Mouse (Mus musculus): ENCODE data around the gene Pafah1b2. TPM values are rescaled to one million over a fixed set of nuclear protein-coding genes. Genes with fewer than 3 reads are reported as not detected.
A peak's percentile ranks its signal among the peaks of the same experiment; 100 is the strongest.

The Pafah1b2 gene
- polyA plus RNA-seq, 1 experiment from 2014 or later = 227 TPM

DNA sequence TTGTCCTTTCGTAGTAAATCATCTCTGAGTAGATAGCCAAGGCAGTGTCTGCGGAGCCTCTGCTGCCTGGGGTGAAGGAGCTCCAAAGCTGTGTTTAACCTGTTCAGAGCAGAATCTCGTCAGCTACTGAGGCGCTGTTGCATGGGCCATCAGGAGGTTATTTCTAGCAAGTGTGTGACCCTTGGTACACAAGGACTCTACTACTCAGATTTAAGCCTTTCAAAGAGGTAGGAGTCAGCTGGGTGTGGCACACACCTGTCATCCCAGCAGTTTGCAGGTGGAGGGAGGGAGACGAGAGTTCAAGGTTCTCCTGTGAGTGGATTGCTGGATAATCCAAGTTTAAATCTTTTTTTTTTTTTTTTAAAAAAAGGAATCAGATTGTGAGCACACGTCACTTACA is 7.5 kb upstream of the Pafah1b2 start:
- H3K4me3 ChIP-seq (ENCODE audit: low read depth, low read length) = no peak overlapping the region
- H3K9ac ChIP-seq (replicated peaks; ENCODE audit: low read length) = no peak overlapping the region
- H3K4me1 ChIP-seq (ENCODE audit: control insufficient read depth, insufficient read depth, low read length) = peaks cover 3% of the 10 kb centered on the region; the same call in 1 of the 2 replicates
- H3K4me2 ChIP-seq (ENCODE audit: low read depth, low read length) = no peak overlapping the region
- no peaks in the 10 kb centered on the region for H3K36me3 ChIP-seq (replicated peaks; ENCODE audit: control insufficient read depth, insufficient read depth, low read depth, low read length)
- WGBS = 88% methylated on average over 6 of the region's 6 CpGs
- DNase-seq (ENCODE audit: low spot score) (no peak), ATAC-seq (replicated peaks; ENCODE audit: insufficient number of reproducible peaks, low FRiP score, low TSS enrichment, low read depth) (no peak)
- no peaks in the 10 kb centered on the region for H3K27me3 ChIP-seq (ENCODE audit: control insufficient read depth, insufficient read depth, low read length)
- no peak overlapping the region for H3K27ac ChIP-seq (replicated peaks; ENCODE audit: low read depth, low read length)
- no peaks in the 10 kb centered on the region for H3K9me3 ChIP-seq (replicated peaks; ENCODE audit: control insufficient read depth, low read length)

DNA sequence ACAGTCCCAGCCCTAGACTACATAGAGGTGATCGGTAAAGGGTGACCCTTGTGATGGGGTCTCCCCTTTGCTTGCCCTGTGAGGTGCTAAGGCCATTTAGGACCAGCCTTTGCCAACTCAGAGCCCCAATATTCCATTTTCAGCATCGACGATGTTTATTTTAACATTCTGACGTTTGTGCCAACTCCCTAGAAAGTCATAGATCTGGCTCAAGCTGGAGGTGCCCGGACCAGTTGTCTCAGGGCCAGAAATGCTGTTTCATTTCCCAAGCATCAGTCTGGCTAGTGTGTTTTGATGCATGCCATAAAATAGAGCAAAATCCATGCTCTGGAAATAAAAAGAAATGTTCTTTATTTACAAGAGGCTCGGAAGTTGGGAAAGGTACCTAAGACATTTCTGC is 5.8 kb upstream of the Pafah1b2 start:
- no peak overlapping the region for H3K4me3 ChIP-seq (ENCODE audit: low read depth, low read length)
- DNase-seq (ENCODE audit: low spot score) = no peak
- H3K27ac ChIP-seq (replicated peaks; ENCODE audit: low read depth, low read length) = no peak overlapping the region
- no peak overlapping the region for H3K9ac ChIP-seq (replicated peaks; ENCODE audit: low read length)
- ATAC-seq (replicated peaks; ENCODE audit: insufficient number of reproducible peaks, low FRiP score, low TSS enrichment, low read depth) = no peak
- no peaks in the 10 kb centered on the region for H3K27me3 ChIP-seq (ENCODE audit: control insufficient read depth, insufficient read depth, low read length)
- 92% methylated on average over 6 of the region's 6 CpGs for WGBS
- H3K9me3 ChIP-seq (replicated peaks; ENCODE audit: control insufficient read depth, low read length) = no peaks in the 10 kb centered on the region
- H3K36me3 ChIP-seq (replicated peaks; ENCODE audit: control insufficient read depth, insufficient read depth, low read depth, low read length) = no peaks in the 10 kb centered on the region
- no peak overlapping the region for H3K4me2 ChIP-seq (ENCODE audit: low read depth, low read length)
- peaks cover 3% of the 10 kb centered on the region; the same call in 1 of the 2 replicates for H3K4me1 ChIP-seq (ENCODE audit: control insufficient read depth, insufficient read depth, low read length)

DNA sequence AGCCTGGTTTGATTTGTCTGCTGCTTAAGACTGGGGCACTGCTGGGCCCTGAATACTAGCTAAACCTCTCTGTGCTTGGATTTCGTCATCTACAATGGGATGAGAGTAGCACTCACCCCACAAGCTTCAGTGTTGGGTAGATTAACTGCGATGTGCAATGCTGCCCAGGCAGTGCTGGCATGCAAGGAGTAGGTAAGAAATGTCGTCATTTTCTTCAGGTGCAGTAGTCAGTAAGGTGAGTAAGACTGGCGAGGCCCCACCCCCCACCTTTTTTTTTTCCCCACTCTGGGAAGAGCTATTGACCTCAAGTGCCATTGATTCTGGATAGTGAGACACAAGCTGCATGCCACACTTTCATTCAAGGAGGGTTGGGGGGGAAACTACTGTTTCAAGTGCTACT is 3.9 kb upstream of the Pafah1b2 start:
- peaks cover 3% of the 10 kb centered on the region; the same call in 1 of the 2 replicates for H3K4me1 ChIP-seq (ENCODE audit: control insufficient read depth, insufficient read depth, low read length)
- no peaks in the 10 kb centered on the region for H3K9me3 ChIP-seq (replicated peaks; ENCODE audit: control insufficient read depth, low read length)
- no peak for DNase-seq (ENCODE audit: low spot score)
- no peak overlapping the region for H3K4me3 ChIP-seq (ENCODE audit: low read depth, low read length)
- no peaks in the 10 kb centered on the region for H3K36me3 ChIP-seq (replicated peaks; ENCODE audit: control insufficient read depth, insufficient read depth, low read depth, low read length)
- no peak overlapping the region for H3K9ac ChIP-seq (replicated peaks; ENCODE audit: low read length)
- WGBS = 69% methylated on average over 4 of the region's 4 CpGs
- no peak overlapping the region for H3K27ac ChIP-seq (replicated peaks; ENCODE audit: low read depth, low read length)
- no peak for ATAC-seq (replicated peaks; ENCODE audit: insufficient number of reproducible peaks, low FRiP score, low TSS enrichment, low read depth)
- H3K4me2 ChIP-seq (ENCODE audit: low read depth, low read length) = no peak overlapping the region
- no peaks in the 10 kb centered on the region for H3K27me3 ChIP-seq (ENCODE audit: control insufficient read depth, insufficient read depth, low read length)

DNA sequence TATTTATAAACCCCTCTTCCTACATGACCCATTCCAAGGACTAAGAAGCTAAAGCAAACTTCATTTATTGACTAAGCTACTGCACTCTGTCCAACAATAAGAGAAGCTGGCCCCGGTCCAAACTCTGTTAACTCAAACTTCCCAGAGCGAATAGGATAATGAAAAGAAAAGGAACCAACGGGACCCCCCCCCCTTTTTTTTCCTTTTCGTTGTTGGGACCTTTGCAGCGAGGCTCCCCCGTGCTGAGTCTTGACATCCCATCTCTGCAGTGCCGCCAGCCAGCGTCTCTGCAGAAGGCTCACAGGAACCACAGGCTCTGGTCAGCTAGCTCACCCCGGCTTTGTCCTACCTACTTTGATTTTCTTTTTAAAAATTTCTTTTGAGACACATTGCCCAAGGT is 3.3 kb upstream of the Pafah1b2 start:
- no peak for ATAC-seq (replicated peaks; ENCODE audit: insufficient number of reproducible peaks, low FRiP score, low TSS enrichment, low read depth)
- Histone ChIP-seq H3K36me3 (replicated peaks; ENCODE audit: control insufficient read depth, insufficient read depth, low read depth, low read length) (no peaks in the 10 kb centered on the region), H3K4me3 (ENCODE audit: low read depth, low read length) (no peak overlapping the region), H3K9ac (replicated peaks; ENCODE audit: low read length) (no peak overlapping the region), H3K4me2 (ENCODE audit: low read depth, low read length) (no peak overlapping the region), H3K27me3 (ENCODE audit: control insufficient read depth, insufficient read depth, low read length) (no peaks in the 10 kb centered on the region), H3K9me3 (replicated peaks; ENCODE audit: control insufficient read depth, low read length) (no peaks in the 10 kb centered on the region), H3K27ac (replicated peaks; ENCODE audit: low read depth, low read length) (no peak overlapping the region), H3K4me1 (ENCODE audit: control insufficient read depth, insufficient read depth, low read length) (peaks cover 3% of the 10 kb centered on the region; the same call in 1 of the 2 replicates)
- WGBS = 48% methylated on average over 9 of the region's 9 CpGs
- no peak for DNase-seq (ENCODE audit: low spot score)

GRCm38 (mm10) chr9:46015081-46015551 is 2.6 kb upstream of the Pafah1b2 start:
- ATAC-seq (replicated peaks; ENCODE audit: insufficient number of reproducible peaks, low FRiP score, low TSS enrichment, low read depth) = no peak
- H3K27ac ChIP-seq (replicated peaks; ENCODE audit: low read depth, low read length) = no peak overlapping the region; the same call in 1 of the 2 replicates
- no peak overlapping the region for H3K4me2 ChIP-seq (ENCODE audit: low read depth, low read length)
- H3K4me1 ChIP-seq (ENCODE audit: control insufficient read depth, insufficient read depth, low read length) = peaks cover 3% of the 10 kb centered on the region; the same call in 1 of the 2 replicates
- peak; percentile 35 for DNase-seq (ENCODE audit: low spot score)
- H3K4me3 ChIP-seq (ENCODE audit: low read depth, low read length) = no peak overlapping the region
- no peaks in the 10 kb centered on the region for H3K36me3 ChIP-seq (replicated peaks; ENCODE audit: control insufficient read depth, insufficient read depth, low read depth, low read length)
- no peaks in the 10 kb centered on the region for H3K27me3 ChIP-seq (ENCODE audit: control insufficient read depth, insufficient read depth, low read length)
- WGBS = 29% methylated on average over 8 of the region's 8 CpGs
- no peaks in the 10 kb centered on the region for H3K9me3 ChIP-seq (replicated peaks; ENCODE audit: control insufficient read depth, low read length)
- H3K9ac ChIP-seq (replicated peaks; ENCODE audit: low read length) = no peak overlapping the region

DNA sequence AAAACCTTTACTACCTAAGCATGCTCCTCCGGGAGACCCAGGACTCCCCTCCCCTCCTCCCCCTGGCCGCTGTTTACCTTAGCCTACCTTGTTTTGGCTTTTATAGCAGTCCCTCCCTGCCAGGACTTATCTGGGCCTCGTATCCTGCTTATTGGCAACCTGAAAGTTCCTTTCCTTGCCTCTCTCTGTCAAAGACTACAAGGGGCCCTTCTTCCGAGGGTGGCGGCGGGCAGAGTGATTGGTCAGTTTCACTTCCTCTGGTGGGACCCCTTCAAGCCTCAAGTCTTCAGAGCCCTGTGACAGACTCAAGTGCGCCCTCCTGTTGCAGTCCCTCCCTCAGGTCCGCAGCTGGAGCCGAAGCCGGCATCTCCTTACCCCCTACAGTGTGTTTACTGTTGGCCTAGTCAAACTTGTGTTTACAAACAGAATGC is 1.8 kb upstream of the Pafah1b2 start:
- no peaks in the 10 kb centered on the region for H3K36me3 ChIP-seq (replicated peaks; ENCODE audit: control insufficient read depth, insufficient read depth, low read depth, low read length)
- H3K4me3 ChIP-seq (ENCODE audit: low read depth, low read length) = peak overlapping the region; percentile 90
- H3K27ac ChIP-seq (replicated peaks; ENCODE audit: low read depth, low read length) = no peak overlapping the region
- H3K4me1 ChIP-seq (ENCODE audit: control insufficient read depth, insufficient read depth, low read length) = peaks cover 3% of the 10 kb centered on the region; the same call in 1 of the 2 replicates
- ATAC-seq (replicated peaks; ENCODE audit: insufficient number of reproducible peaks, low FRiP score, low TSS enrichment, low read depth) (no peak), DNase-seq (ENCODE audit: low spot score) (peak; percentile 65)
- H3K9ac ChIP-seq (replicated peaks; ENCODE audit: low read length) = no peak overlapping the region; the same call in 1 of the 2 replicates
- WGBS = 2% methylated on average over 10 of the region's 10 CpGs
- peak overlapping the region; percentile 81 for H3K4me2 ChIP-seq (ENCODE audit: low read depth, low read length)
- no peaks in the 10 kb centered on the region for H3K9me3 ChIP-seq (replicated peaks; ENCODE audit: control insufficient read depth, low read length)
- no peaks in the 10 kb centered on the region for H3K27me3 ChIP-seq (ENCODE audit: control insufficient read depth, insufficient read depth, low read length)

DNA sequence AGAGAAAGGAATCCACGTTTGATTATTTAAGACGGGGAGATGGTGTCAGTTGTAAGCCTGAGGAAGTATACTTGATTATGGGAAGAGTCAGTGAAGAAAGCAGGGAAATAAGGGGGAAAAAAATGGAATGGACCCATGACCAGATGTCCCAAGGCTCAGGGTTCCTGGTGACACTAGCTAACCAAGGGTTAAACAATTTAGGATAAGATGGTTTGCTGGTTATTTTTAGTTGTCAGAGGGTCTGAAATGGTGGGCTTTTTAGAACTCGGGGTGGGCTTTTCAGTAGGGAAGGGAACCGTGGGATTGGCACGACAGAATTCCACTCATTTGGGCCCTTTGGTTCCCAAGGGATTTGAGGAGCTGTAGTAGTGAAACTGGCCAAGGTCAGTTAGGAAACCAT is 1.1 kb upstream of the Pafah1b2 start:
- Histone ChIP-seq H3K9me3 (replicated peaks; ENCODE audit: control insufficient read depth, low read length) (no peaks in the 10 kb centered on the region), H3K36me3 (replicated peaks; ENCODE audit: control insufficient read depth, insufficient read depth, low read depth, low read length) (no peaks in the 10 kb centered on the region), H3K4me2 (ENCODE audit: low read depth, low read length) (peak overlapping the region; percentile 81), H3K4me3 (ENCODE audit: low read depth, low read length) (peak overlapping the region; percentile 90), H3K4me1 (ENCODE audit: control insufficient read depth, insufficient read depth, low read length) (peaks cover 3% of the 10 kb centered on the region; the same call in 1 of the 2 replicates), H3K27ac (replicated peaks; ENCODE audit: low read depth, low read length) (no peak overlapping the region), H3K27me3 (ENCODE audit: control insufficient read depth, insufficient read depth, low read length) (no peaks in the 10 kb centered on the region), H3K9ac (replicated peaks; ENCODE audit: low read length) (peak overlapping the region; percentile 94)
- ATAC-seq (replicated peaks; ENCODE audit: insufficient number of reproducible peaks, low FRiP score, low TSS enrichment, low read depth) = no peak
- WGBS = 2% methylated on average over 5 of the region's 5 CpGs
- no peak for DNase-seq (ENCODE audit: low spot score)

GRCm38 (mm10) chr9:46013009-46013586 is 608 bp upstream of the Pafah1b2 start:
- Histone ChIP-seq H3K27ac (replicated peaks; ENCODE audit: low read depth, low read length) (peak overlapping the region; percentile 86), H3K36me3 (replicated peaks; ENCODE audit: control insufficient read depth, insufficient read depth, low read depth, low read length) (no peaks in the 10 kb centered on the region), H3K4me3 (ENCODE audit: low read depth, low read length) (peak overlapping the region; percentile 90), H3K27me3 (ENCODE audit: control insufficient read depth, insufficient read depth, low read length) (no peaks in the 10 kb centered on the region), H3K9ac (replicated peaks; ENCODE audit: low read length) (peak overlapping the region; percentile 94), H3K4me2 (ENCODE audit: low read depth, low read length) (peak overlapping the region; percentile 81), H3K9me3 (replicated peaks; ENCODE audit: control insufficient read depth, low read length) (no peaks in the 10 kb centered on the region), H3K4me1 (ENCODE audit: control insufficient read depth, insufficient read depth, low read length) (peaks cover 3% of the 10 kb centered on the region; the same call in 1 of the 2 replicates)
- DNase-seq (ENCODE audit: low spot score) (peak; percentile 40), ATAC-seq (replicated peaks; ENCODE audit: insufficient number of reproducible peaks, low FRiP score, low TSS enrichment, low read depth) (peak; percentile 73)
- 0% methylated on average over 43 of the region's 46 CpGs for WGBS
